Mouse (Mus musculus): Measurements from ENCODE around the gene Rhbdd3.

- TF ChIP-seq CTCF (IDR thresholded peaks at IDR 0.05; ENCODE audit: borderline replicate concordance, extremely low read depth, insufficient read depth, insufficient read length) = peak; percentile 64
- 0 out of 2 replicates have a peak, but pooled peaks have one; percentile 29 for TF ChIP-seq POLR2A (IDR thresholded peaks at IDR 0.05; ENCODE audit: borderline replicate concordance, extremely low read depth, insufficient read depth, insufficient read length, poor library complexity, severe bottlenecking)
Measured at GRCm38 (mm10) chr11:5065056-5065821, 33.5 kb upstream of the Rhbdd3 start, which contains the start of gene Gas2l1.

Measured in brain, embryonic 14.5 days (tissue).